Mouse (Mus musculus) hindbrain, embryonic 10.5 days (tissue): ENCODE measurements around the gene Prrg2. TPM values are rescaled to one million over a fixed set of nuclear protein-coding genes. Genes with fewer than 3 reads are reported as not detected.
"Not testable (repeated sequence)": the region's sequence is repeated elsewhere in the genome, so short reads cannot be mapped to it uniquely, and the experiment has no call there.

ENCODE experiments used
- DNase-seq: peaks from one replicate; pipeline ENCODE4 v3.0.0-alpha.2; 2017; ENCODE audit warnings: low spot score
- H3K27ac ChIP-seq: fragments of 300-500 bp; sonication (generic); 2 replicates; pipeline ENCODE4 v1.5.1; 2016; ENCODE audit warnings: mild to moderate bottlenecking, moderate library complexity
- H3K27me3 ChIP-seq: fragments of 300-500 bp; sonication (generic); 2 replicates; pipeline ENCODE4 v1.6.1; 2016; ENCODE audit warnings: mild to moderate bottlenecking; ENCODE audit not compliant: poor library complexity, insufficient read depth, severe bottlenecking
- H3K36me3 ChIP-seq: fragments of 300-500 bp; sonication (generic); 2 replicates; pipeline ENCODE4 v1.6.1; 2016; ENCODE audit warnings: mild to moderate bottlenecking, moderate library complexity
- H3K4me1 ChIP-seq: fragments of 300-500 bp; sonication (generic); replicated peaks from 2 replicates; pipeline ENCODE4 v1.6.1; 2016; ENCODE audit warnings: mild to moderate bottlenecking
- H3K4me3 ChIP-seq: fragments of 300-500 bp; sonication (generic); 2 replicates; pipeline ENCODE4 v1.5.1; 2016; ENCODE audit warnings: mild to moderate bottlenecking, moderate library complexity
- H3K9me3 ChIP-seq: fragments of 300-500 bp; sonication (generic); 2 replicates; pipeline ENCODE4 v1.6.1; 2016; ENCODE audit warnings: mild to moderate bottlenecking, moderate library complexity
- WGBS: fragments of 180-500 bp; shearing (Covaris S2); methylation state at CpG from one replicate; pipeline ENCODE4 v1.1.7; 2016; 5-methylcytosine and 5-hydroxymethylcytosine counted together
- polyA plus RNA-seq: library from polyadenylated mRNA; unstranded; fragments of >200 nt; fragmentation: Nextera tagmentation; extraction: Ambion mirVana; gene quantifications from 2 replicates; pipeline ENCODE4 v1.2.1, GENCODE M21; 2016

Prrg2 gene
- polyA plus RNA-seq, 1 experiment from 2014 or later: 18.6 TPM

DNA sequence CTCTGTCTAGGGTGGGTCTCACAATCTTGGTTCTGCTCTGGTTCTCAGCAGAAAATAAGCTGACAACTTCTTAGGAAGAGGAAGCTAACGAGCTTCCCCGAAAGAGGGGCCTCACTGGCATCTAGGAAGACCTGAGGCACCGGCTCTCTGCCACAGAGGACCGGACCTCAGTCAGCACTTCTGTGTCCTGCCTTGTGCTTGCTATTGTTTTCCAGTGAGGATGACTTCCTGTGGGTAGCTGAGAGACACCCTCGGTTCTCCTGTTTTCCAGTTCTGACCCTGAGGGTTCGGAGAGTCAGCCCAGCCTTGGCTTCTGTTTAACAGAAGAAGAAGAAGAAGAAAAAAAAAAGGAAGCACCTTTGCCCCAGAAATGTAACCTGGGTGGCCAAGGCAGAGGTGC lies 35.0 kb upstream of the Prrg2 start:
- no peak for DNase-seq
- Histone ChIP-seq H3K27ac (no peak overlapping the region), H3K4me1 (peaks cover 15% of the 10 kb centered on the region), H3K27me3 (no peaks in the 10 kb centered on the region), H3K36me3 (no peaks in the 10 kb centered on the region), H3K4me3 (no peak overlapping the region), H3K9me3 (no peaks in the 10 kb centered on the region)
- WGBS: 72% methylated on average over 6 of the region's 6 CpGs

- H3K27ac ChIP-seq, DNase-seq, H3K9me3 ChIP-seq, H3K27me3 ChIP-seq, H3K36me3 ChIP-seq, H3K4me3 ChIP-seq: not testable (repeated sequence)
- 93% methylated on average over 14 of the region's 14 CpGs for WGBS
- peaks cover 27% of the 10 kb centered on the region for H3K4me1 ChIP-seq
These were observed 33.5 kb upstream of the Prrg2 start for GRCm38 (mm10) chr7:45095965-45096364.

DNA sequence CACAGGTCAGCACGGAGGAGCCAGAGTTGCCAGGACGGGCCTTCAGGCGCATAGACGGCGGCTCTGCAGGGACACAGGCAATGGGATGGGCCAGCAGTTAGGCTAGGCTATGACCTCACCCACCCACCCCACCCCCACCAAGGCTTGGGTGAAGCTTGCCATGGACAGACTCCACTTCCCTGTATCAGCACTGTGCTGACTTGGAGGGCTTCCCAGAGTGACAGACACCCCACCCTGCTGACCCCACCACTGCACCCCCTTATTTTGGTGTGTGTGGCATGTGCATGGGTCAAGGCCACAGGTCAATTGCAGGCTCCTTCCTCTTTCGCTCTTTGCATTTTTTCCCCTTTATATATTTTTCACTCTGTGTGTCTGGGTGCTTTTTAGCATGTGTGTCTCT lies 32.9 kb upstream of the Prrg2 start:
- H3K27me3 ChIP-seq: peaks cover 11% of the 10 kb centered on the region
- no peaks in the 10 kb centered on the region for H3K9me3 ChIP-seq
- 0 out of 2 replicates have a peak overlapping the region, but pooled peaks have one; percentile 29 for H3K27ac ChIP-seq
- 86% methylated on average over 6 of the region's 6 CpGs for WGBS
- no peak overlapping the region for H3K4me3 ChIP-seq
- no peaks in the 10 kb centered on the region for H3K36me3 ChIP-seq
- DNase-seq: no peak
- peaks cover 33% of the 10 kb centered on the region for H3K4me1 ChIP-seq

DNA sequence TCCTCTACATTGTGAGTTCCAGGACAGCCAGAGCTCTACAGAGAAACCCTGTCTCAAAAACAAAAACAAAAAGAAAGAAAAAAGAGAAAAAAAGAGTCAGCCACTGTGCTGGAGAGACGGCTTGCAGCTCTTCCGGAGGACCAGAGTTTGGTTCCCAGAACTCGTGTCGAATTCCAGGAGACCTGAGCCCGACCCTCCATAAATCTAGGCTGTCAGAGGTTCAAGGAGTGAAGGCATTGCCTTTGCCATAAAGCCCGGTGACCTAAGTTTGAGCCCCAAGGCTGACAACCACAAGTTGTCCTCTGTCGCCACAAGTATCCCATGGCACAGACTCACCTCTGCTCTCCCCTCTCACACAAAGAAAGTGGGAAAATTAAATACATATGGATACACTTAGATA lies 31.6 kb upstream of the Prrg2 start:
- Histone ChIP-seq H3K27ac (no peak overlapping the region), H3K4me3 (no peak overlapping the region), H3K4me1 (peaks cover 33% of the 10 kb centered on the region), H3K27me3 (peaks cover 11% of the 10 kb centered on the region), H3K36me3 (no peaks in the 10 kb centered on the region), H3K9me3 (no peaks in the 10 kb centered on the region)
- no peak for DNase-seq
- 54% methylated on average over 7 of the region's 7 CpGs for WGBS

DNA sequence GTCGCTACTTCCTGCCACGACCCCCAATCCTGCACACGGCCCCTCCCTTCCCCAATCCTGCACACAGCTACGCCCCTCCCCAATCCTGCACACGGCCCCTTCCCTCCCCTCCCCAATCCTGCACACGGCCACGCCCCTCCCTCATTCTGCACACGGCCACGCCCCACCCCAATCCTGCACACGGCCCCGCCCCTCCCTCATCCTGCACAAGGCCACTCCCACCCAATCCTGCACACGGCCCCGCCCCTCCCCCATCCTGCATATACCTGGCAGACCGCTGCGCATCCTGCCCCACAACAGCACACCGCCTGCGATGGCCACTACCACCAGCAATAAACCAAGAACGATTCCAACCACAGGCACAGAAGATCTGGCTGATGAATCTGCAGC lies 31.0 kb upstream of the Prrg2 start:
- Histone ChIP-seq H3K27me3 (peaks cover 11% of the 10 kb centered on the region), H3K36me3 (peaks cover 1% of the 10 kb centered on the region), H3K9me3 (no peaks in the 10 kb centered on the region), H3K27ac (peak overlapping the region; percentile 72), H3K4me3 (peak overlapping the region; percentile 16; the same call in 1 of the 2 replicates), H3K4me1 (peaks cover 33% of the 10 kb centered on the region)
- 37% methylated on average over 18 of the region's 18 CpGs for WGBS
- DNase-seq: peak; percentile 33

DNA sequence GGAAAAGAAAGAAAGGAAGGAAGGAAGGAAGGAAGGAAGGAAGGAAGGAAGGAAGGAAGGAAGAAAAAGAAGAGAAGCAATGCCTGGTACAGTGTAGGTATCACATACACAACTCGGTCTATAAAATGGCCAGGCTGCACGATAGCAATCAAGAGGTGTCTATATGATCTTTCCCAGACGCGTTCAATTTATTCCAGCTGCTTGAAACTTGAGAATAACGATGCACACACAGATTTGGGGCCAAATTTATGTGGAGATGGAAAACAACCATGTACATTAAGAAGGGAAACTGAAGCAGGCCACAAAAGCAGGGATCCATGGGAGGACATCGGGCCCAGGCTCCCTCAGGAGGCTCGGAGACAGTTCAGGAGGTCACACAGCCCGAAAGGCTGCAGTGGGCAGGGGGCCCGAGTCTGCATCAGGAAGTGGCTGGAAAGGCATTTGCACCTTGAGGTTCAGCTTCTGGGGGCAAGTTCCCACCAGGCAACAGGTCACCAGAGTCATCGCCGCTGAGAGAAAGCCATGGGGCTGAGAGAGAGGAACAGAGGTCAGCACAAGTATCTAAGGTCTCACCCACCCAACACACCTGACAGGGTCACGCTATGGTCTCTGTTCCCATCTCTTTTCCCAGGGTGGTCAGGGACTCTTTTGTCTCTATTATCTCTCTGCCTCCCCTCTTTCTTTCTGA lies 30.5 kb upstream of the Prrg2 start:
- peaks cover 33% of the 10 kb centered on the region for H3K4me1 ChIP-seq
- DNase-seq: peak; percentile 25
- H3K9me3 ChIP-seq: no peaks in the 10 kb centered on the region
- peaks cover 7% of the 10 kb centered on the region for H3K36me3 ChIP-seq
- H3K27ac ChIP-seq: peak overlapping the region; percentile 72
- H3K27me3 ChIP-seq: peaks cover 11% of the 10 kb centered on the region
- peak overlapping the region; percentile 16; the same call in 1 of the 2 replicates for H3K4me3 ChIP-seq
- 59% methylated on average over 12 of the region's 12 CpGs for WGBS

- H3K4me1 ChIP-seq: peaks cover 33% of the 10 kb centered on the region
- under 1% methylated on average over 16 of the region's 16 CpGs for WGBS
- H3K9me3 ChIP-seq: no peaks in the 10 kb centered on the region
- H3K4me3 ChIP-seq: peak within 1 kb of the TSS; percentile 66
- peak; percentile 94 for DNase-seq
- H3K27me3 ChIP-seq: peaks cover 11% of the 10 kb centered on the region
- H3K36me3 ChIP-seq: peaks cover 16% of the 10 kb centered on the region
- peak within 1 kb of the TSS; percentile 87 for H3K27ac ChIP-seq
These were observed 29.6 kb upstream of the Prrg2 start, which contains the start of gene Rcn3 for GRCm38 (mm10) chr7:45092048-45092447. Gene Rcn3, minus strand, starts transcription at chr7:45092221.

GRCm38 (mm10) chr7:45091001-45091990 lies 28.8 kb upstream of the Prrg2 start:
- DNase-seq: peak; percentile 23
- Histone ChIP-seq H3K4me3 (peak overlapping the region; percentile 66), H3K36me3 (peaks cover 23% of the 10 kb centered on the region), H3K9me3 (no peaks in the 10 kb centered on the region), H3K27ac (peak overlapping the region; percentile 87), H3K4me1 (peaks cover 33% of the 10 kb centered on the region), H3K27me3 (peaks cover 11% of the 10 kb centered on the region)
- WGBS: 13% methylated on average over 35 of the region's 35 CpGs

DNA sequence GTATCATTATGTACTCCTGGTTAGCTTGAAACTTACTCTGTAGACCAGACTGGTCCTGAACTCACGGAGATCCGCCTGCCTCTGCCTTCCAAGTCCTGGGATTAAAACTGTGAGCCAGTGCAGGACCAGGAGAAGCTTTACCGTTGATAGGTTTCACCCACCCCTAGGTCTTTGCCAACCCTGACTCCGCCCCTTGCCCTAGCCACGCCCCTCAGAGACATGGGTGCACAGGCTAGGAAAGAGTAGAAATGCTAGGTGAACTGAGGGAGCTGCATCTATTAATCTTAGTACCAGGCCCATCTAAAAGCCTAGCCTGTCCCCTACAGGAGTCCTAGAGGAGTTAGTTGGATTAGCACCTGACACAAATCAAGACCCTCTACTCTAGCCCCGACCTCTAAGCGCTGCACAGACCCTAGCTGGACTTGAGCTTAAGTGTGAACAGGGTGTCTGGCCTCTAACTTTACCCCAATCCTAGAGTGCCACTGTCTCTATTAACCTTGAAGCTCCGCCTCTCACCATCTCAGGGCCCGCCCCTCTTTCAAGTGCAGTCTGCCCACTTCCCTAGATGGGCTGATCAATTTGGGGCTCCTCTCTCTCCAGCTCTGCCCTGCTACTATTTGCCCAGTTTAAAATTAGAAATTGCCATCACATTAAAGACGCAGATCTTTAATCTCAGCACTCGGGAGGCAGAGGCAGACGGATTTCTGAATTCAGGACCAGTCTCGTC lies 27.9 kb upstream of the Prrg2 start:
- H3K27me3 ChIP-seq: peaks cover 11% of the 10 kb centered on the region
- peak overlapping the region; percentile 66; the same call in 1 of the 2 replicates for H3K4me3 ChIP-seq
- H3K36me3 ChIP-seq: peaks cover 31% of the 10 kb centered on the region
- H3K4me1 ChIP-seq: peaks cover 33% of the 10 kb centered on the region
- no peak for DNase-seq
- WGBS: 83% methylated on average over 13 of the region's 13 CpGs
- peaks cover 4% of the 10 kb centered on the region; the same call in 1 of the 2 replicates for H3K9me3 ChIP-seq
- H3K27ac ChIP-seq: no peak overlapping the region

DNA sequence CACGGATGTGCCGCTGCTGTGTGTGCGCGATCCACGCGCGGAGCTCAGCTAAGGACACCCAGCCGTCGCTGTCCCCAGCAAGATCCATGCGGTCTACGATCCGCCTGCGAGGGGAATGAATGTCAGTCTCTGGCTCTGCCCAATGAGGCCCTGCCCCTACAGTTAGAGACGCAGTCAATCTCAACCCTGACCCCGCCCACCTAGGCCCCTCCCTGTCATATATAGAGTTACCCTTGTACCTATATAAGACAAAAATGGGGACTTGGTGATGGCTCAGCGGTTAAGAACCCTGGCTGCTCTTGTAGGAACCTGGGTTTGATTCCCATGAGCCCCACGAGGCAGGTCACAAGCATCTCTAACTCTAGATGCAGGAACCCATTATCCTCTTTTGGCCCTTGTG lies 26.1 kb upstream of the Prrg2 start:
- Histone ChIP-seq H3K27me3 (peaks cover 11% of the 10 kb centered on the region), H3K36me3 (peaks cover 48% of the 10 kb centered on the region), H3K9me3 (peaks cover 4% of the 10 kb centered on the region; the same call in 1 of the 2 replicates), H3K4me3 (no peak overlapping the region), H3K4me1 (peaks cover 28% of the 10 kb centered on the region), H3K27ac (no peak overlapping the region)
- WGBS: 92% methylated on average over 17 of the region's 17 CpGs
- DNase-seq: no peak

DNA sequence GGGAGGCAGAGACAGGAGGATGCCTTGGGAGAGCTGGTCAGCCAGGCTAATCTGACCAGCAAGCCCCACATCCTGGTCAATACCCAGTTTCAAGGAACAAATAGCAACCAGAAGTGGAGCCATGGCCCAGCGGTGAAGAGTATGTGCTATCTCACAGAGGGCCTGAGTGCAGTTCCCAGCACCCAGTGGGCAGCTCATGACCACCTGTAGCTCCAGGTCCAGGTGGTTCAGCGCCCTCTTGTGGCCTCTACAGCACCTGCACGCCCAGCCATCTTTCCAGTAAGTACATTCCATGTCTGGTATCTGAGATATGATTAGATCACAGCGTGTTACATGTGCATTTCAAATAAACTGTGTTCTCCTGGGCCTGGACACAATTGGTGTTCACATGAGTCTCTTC lies 23.6 kb upstream of the Prrg2 start:
- H3K27me3 ChIP-seq: peaks cover 7% of the 10 kb centered on the region; the same call in 1 of the 2 replicates
- 78% methylated on average over 4 of the region's 4 CpGs for WGBS
- H3K36me3 ChIP-seq: peaks cover 62% of the 10 kb centered on the region
- H3K27ac ChIP-seq: no peak overlapping the region
- no peak for DNase-seq
- peaks cover 16% of the 10 kb centered on the region for H3K4me1 ChIP-seq
- H3K4me3 ChIP-seq: 0 out of 2 replicates have a peak overlapping the region, but pooled peaks have one; percentile 4
- H3K9me3 ChIP-seq: peaks cover 4% of the 10 kb centered on the region; the same call in 1 of the 2 replicates

GRCm38 (mm10) chr7:45083300-45083890 lies 20.9 kb upstream of the Prrg2 start:
- H3K4me3 ChIP-seq: no peak overlapping the region
- H3K36me3 ChIP-seq: peaks cover 60% of the 10 kb centered on the region
- 87% methylated on average over 22 of the region's 22 CpGs for WGBS
- H3K9me3 ChIP-seq: peaks cover 4% of the 10 kb centered on the region; the same call in 1 of the 2 replicates
- no peak for DNase-seq
- no peaks in the 10 kb centered on the region for H3K27me3 ChIP-seq
- H3K4me1 ChIP-seq: peaks cover 12% of the 10 kb centered on the region; the same call in 1 of the 2 replicates
- H3K27ac ChIP-seq: no peak overlapping the region
